Mouse (Mus musculus): ENCODE results near the gene Brd3os.

Gene Brd3os

GRCm38 (mm10) chr2:27421293-27422068 lies 20.6 kb upstream of the Brd3os start:
- no peak for DNase-seq (ENCODE audit: low spot score in 2 of 2)

GRCm38 (mm10) chr2:27423596-27423995 lies 18.5 kb upstream of the Brd3os start:
- DNase-seq (ENCODE audit: low spot score in 2 of 2) = no peak

- DNase-seq (ENCODE audit: low spot score in 2 of 2) = no peak
Observed at GRCm38 (mm10) chr2:27425161-27425611, 16.9 kb upstream of the Brd3os start.

GRCm38 (mm10) chr2:27425751-27426405 lies 16.2 kb upstream of the Brd3os start:
- DNase-seq (ENCODE audit: low spot score in 2 of 2) = no peak

GRCm38 (mm10) chr2:27426406-27426854 lies 15.7 kb upstream of the Brd3os start:
- DNase-seq (ENCODE audit: low spot score in 2 of 2) = no peak

GRCm38 (mm10) chr2:27426855-27427457 lies 15.2 kb upstream of the Brd3os start, which contains the start of gene Vav2:
Gene Vav2, minus strand, starts transcription at chr2:27427033.
- peak; percentile 88 to 93 for DNase-seq (ENCODE audit: low spot score in 2 of 2)

- DNase-seq (ENCODE audit: low spot score in 2 of 2) = peak; percentile 75 to 82
Observed at GRCm38 (mm10) chr2:27428071-27428470, 14.1 kb upstream of the Brd3os start.

- DNase-seq (ENCODE audit: low spot score in 2 of 2) = no peak
Observed at GRCm38 (mm10) chr2:27430621-27431020, 11.5 kb upstream of the Brd3os start.

- no peak for DNase-seq (ENCODE audit: low spot score in 2 of 2)
Observed at GRCm38 (mm10) chr2:27432599-27432998, 9.5 kb upstream of the Brd3os start.

- DNase-seq (ENCODE audit: low spot score in 2 of 2) = no peak
Observed at GRCm38 (mm10) chr2:27437876-27438275, 4.2 kb upstream of the Brd3os start.

- peak in 1 of 2 experiments; percentile 57 for DNase-seq (ENCODE audit: low spot score in 2 of 2)
Observed at GRCm38 (mm10) chr2:27438281-27438680, 3.8 kb upstream of the Brd3os start.

GRCm38 (mm10) chr2:27442708-27443449 lies 755 bp downstream of the Brd3os start:
- DNase-seq (ENCODE audit: low spot score in 2 of 2) = no peak

GRCm38 (mm10) chr2:27443450-27443708 lies 1.3 kb downstream of the Brd3os start:
- DNase-seq (ENCODE audit: low spot score in 2 of 2) = no peak

GRCm38 (mm10) chr2:27445910-27446309 lies 3.8 kb downstream of the Brd3os start:
- DNase-seq (ENCODE audit: low spot score in 2 of 2) = no peak

- DNase-seq (ENCODE audit: low spot score in 2 of 2) = no peak
Observed at GRCm38 (mm10) chr2:27446812-27447211, 4.7 kb downstream of the Brd3os start.

GRCm38 (mm10) chr2:27447782-27448181 lies 5.7 kb downstream of the Brd3os start:
- DNase-seq (ENCODE audit: low spot score in 2 of 2) = no peak

GRCm38 (mm10) chr2:27450226-27450625 lies 8.1 kb downstream of the Brd3os start:
- no peak for DNase-seq (ENCODE audit: low spot score in 2 of 2)

GRCm38 (mm10) chr2:27459735-27460134 lies 17.6 kb downstream of the Brd3os start:
- no peak for DNase-seq (ENCODE audit: low spot score in 2 of 2)

GRCm38 (mm10) chr2:27460163-27460562 lies 18.0 kb downstream of the Brd3os start:
- no peak for DNase-seq (ENCODE audit: low spot score in 2 of 2)

GRCm38 (mm10) chr2:27460651-27461050 lies 18.5 kb downstream of the Brd3os start:
- no peak for DNase-seq (ENCODE audit: low spot score in 2 of 2)

GRCm38 (mm10) chr2:27461881-27462660 lies 19.9 kb downstream of the Brd3os start:
- DNase-seq (ENCODE audit: low spot score in 2 of 2) = no peak

Measured in natural killer cell, adult 2 months (primary cell).